Mouse (Mus musculus) liver, embryonic 11.5 days (tissue): ENCODE data around the gene Rab31. TPM values are rescaled to one million over a fixed set of nuclear protein-coding genes. Genes with fewer than 3 reads are reported as not detected.

ENCODE experiments used
- ATAC-seq: fragments of 200-750 bp; cut with Nextera tagmentation; replicated peaks from 2 replicates; pipeline ENCODE4 v1.8.0; 2017; ENCODE audit warnings: moderate number of reproducible peaks, mild to moderate bottlenecking, moderate TSS enrichment, moderate library complexity; ENCODE audit not compliant: low FRiP score
- DNase-seq: peaks from one replicate; pipeline ENCODE4 v3.0.0-alpha.2; 2017; ENCODE audit warnings: low spot score
- H3K27ac ChIP-seq: fragments of 300-500 bp; sonication (generic); 2 replicates; pipeline ENCODE4 v1.5.1; 2014; ENCODE audit warnings: mild to moderate bottlenecking, low read depth, low read length, control low read depth
- H3K27me3 ChIP-seq: fragments of 300-500 bp; sonication (generic); replicated peaks from 2 replicates; pipeline ENCODE4 v1.6.1; 2014; ENCODE audit warnings: low read length, mixed read lengths; ENCODE audit not compliant: control insufficient read depth, insufficient read depth
- H3K36me3 ChIP-seq: fragments of 300-500 bp; sonication (generic); 2 replicates; pipeline ENCODE4 v1.6.1; 2014; ENCODE audit warnings: mild to moderate bottlenecking, low read length, moderate library complexity, mixed read lengths; ENCODE audit not compliant: control insufficient read depth, insufficient read depth
- H3K4me1 ChIP-seq: fragments of 300-500 bp; sonication (generic); replicated peaks from 2 replicates; pipeline ENCODE4 v1.6.1; 2014; ENCODE audit warnings: low read length, mixed read lengths; ENCODE audit not compliant: control insufficient read depth, insufficient read depth
- H3K4me2 ChIP-seq: fragments of 300-500 bp; sonication (generic); 2 replicates; pipeline ENCODE4 v1.6.1; 2014; ENCODE audit warnings: mild to moderate bottlenecking, control low read depth, moderate library complexity
- H3K4me3 ChIP-seq: fragments of 300-500 bp; sonication (generic); 2 replicates; pipeline ENCODE4 v1.5.1; 2014; ENCODE audit warnings: low read depth, low read length, control low read depth
- H3K9ac ChIP-seq: fragments of 300-500 bp; sonication (generic); 2 replicates; pipeline ENCODE4 v1.6.1; 2014; ENCODE audit warnings: low read depth, low read length, control low read depth
- H3K9me3 ChIP-seq: fragments of 300-500 bp; sonication (generic); 2 replicates; pipeline ENCODE4 v1.6.1; 2016; ENCODE audit warnings: low read length, inconsistent platforms, mixed read lengths; ENCODE audit not compliant: control insufficient read depth
- WGBS: fragments of 180-500 bp; shearing (Covaris S2); extraction: QIAGEN DNeasy Blood & Tissue Kit; methylation state at CpG from one replicate; pipeline ENCODE4 v1.1.7; 2014; 5-methylcytosine and 5-hydroxymethylcytosine counted together
- polyA plus RNA-seq: library from polyadenylated mRNA; unstranded; fragments of >200 nt; fragmentation: Nextera tagmentation; extraction: Ambion mirVana; gene quantifications from 2 replicates; pipeline ENCODE4 v1.2.1, GENCODE M21; 2014

Gene Rab31
- polyA plus RNA-seq, 1 experiment from 2014 or later = 16.3 TPM

DNA sequence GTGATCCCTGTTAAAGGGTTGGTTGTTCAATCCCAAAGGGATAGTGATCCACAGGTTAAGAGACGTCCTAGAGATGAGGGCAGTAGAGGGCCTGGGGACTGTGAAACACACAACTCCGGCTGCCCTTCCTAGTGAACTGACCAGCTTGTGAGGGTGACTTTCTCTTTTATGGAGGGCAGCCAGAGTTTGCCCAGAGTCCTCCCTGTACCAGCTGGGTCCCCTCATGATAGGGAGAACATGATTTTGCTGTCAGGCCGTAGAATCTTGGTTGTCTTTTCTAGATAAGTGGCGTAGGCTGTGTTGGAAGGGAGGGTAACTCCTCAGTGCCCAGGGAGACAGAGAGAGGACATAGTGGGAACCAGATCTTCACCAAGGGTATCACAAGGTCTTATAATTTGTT, 14.7 kb upstream of the Rab31 start:
- no peak overlapping the region for H3K9ac ChIP-seq
- H3K4me3 ChIP-seq = no peak overlapping the region
- DNase-seq = no peak
- ATAC-seq = no peak
- no peaks in the 10 kb centered on the region for H3K27me3 ChIP-seq
- no peak overlapping the region for H3K27ac ChIP-seq
- no peaks in the 10 kb centered on the region for H3K9me3 ChIP-seq
- peaks cover 11% of the 10 kb centered on the region for H3K36me3 ChIP-seq
- no peak overlapping the region for H3K4me2 ChIP-seq
- H3K4me1 ChIP-seq = peaks cover 24% of the 10 kb centered on the region
- 78% methylated on average over 4 of the region's 4 CpGs for WGBS

DNA sequence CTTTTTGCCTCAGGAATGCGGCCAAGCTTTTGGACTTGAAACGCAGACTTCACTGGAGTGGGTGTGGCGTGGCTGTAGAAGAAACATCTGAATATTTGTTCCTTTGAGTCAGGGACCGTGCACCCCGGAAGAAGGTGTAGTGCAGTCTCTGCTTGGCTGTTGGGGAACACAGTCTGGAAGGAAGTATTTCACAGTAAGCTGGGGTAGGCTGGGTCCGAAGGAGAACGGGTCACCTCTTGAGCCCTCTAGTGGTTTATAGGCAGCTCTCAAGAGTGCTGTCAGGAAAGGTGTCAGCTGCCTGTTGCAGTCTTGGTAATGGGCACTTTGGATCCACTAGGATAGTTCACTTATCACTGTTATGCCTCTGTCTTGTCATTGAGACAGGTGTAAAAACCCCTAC, 13.7 kb upstream of the Rab31 start:
- ATAC-seq (no peak), DNase-seq (no peak)
- Histone ChIP-seq H3K27me3 (no peaks in the 10 kb centered on the region), H3K27ac (no peak overlapping the region), H3K4me2 (no peak overlapping the region), H3K9ac (no peak overlapping the region), H3K4me1 (peaks cover 26% of the 10 kb centered on the region), H3K9me3 (no peaks in the 10 kb centered on the region), H3K4me3 (0 out of 2 replicates have a peak overlapping the region, but pooled peaks have one; percentile 4), H3K36me3 (peaks cover 11% of the 10 kb centered on the region)
- 80% methylated on average over 7 of the region's 7 CpGs for WGBS

GRCm38 (mm10) chr17:65785707-65786106, 13.2 kb upstream of the Rab31 start:
- Histone ChIP-seq H3K36me3 (peaks cover 11% of the 10 kb centered on the region), H3K4me3 (no peak overlapping the region), H3K9ac (no peak overlapping the region), H3K27ac (no peak overlapping the region), H3K9me3 (no peaks in the 10 kb centered on the region), H3K4me1 (peaks cover 26% of the 10 kb centered on the region), H3K27me3 (no peaks in the 10 kb centered on the region), H3K4me2 (no peak overlapping the region)
- DNase-seq (no peak), ATAC-seq (no peak)

DNA sequence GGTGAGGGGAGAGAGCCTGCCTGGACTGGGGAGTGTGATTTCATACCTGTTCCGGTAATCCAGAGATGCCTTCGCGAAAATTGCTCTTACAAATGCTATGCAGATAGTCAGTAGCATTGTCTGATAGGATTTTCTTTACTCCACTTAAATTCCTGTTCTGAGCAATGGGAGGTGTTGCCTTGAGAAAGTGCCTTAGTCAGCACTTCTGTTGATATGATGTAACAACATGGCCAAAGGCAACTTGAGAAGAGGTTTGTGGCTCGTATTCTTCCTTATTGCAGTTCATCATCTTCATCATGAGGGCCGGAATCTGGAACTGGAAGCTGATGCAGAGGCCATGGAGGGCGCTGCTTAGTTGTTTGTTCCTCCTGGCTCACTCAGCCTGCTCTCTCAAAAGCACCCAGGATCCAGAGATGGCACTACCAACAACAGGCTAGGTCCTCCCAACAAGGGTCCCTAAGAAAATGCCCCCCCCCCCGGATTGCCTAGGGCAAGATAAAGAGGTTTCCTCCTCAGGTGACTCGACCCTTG, 12.1 kb upstream of the Rab31 start:
- no peak overlapping the region for H3K27ac ChIP-seq
- H3K4me1 ChIP-seq = peaks cover 26% of the 10 kb centered on the region
- DNase-seq (no peak), ATAC-seq (no peak)
- H3K27me3 ChIP-seq = no peaks in the 10 kb centered on the region
- no peaks in the 10 kb centered on the region for H3K9me3 ChIP-seq
- peak overlapping the region; percentile 96 for H3K4me3 ChIP-seq
- 68% methylated on average over 8 of the region's 8 CpGs for WGBS
- peaks cover 11% of the 10 kb centered on the region for H3K36me3 ChIP-seq
- peak overlapping the region; percentile 32; the same call in 1 of the 2 replicates for H3K9ac ChIP-seq
- peak overlapping the region; percentile 80 for H3K4me2 ChIP-seq

- peak overlapping the region; percentile 96 for H3K4me3 ChIP-seq
- H3K27ac ChIP-seq = peak overlapping the region; percentile 96
- peaks cover 22% of the 10 kb centered on the region for H3K4me1 ChIP-seq
- ATAC-seq (peak; percentile 64), DNase-seq (peak; percentile 79)
- no peaks in the 10 kb centered on the region for H3K27me3 ChIP-seq
- peak overlapping the region; percentile 99 for H3K9ac ChIP-seq
- H3K4me2 ChIP-seq = peak overlapping the region; percentile 80
- no peaks in the 10 kb centered on the region for H3K9me3 ChIP-seq
- peaks cover 11% of the 10 kb centered on the region for H3K36me3 ChIP-seq
- WGBS = under 1% methylated on average over 84 of the region's 135 CpGs
These were observed 10.9 kb upstream of the Rab31 start for GRCm38 (mm10) chr17:65783182-65784161.

DNA sequence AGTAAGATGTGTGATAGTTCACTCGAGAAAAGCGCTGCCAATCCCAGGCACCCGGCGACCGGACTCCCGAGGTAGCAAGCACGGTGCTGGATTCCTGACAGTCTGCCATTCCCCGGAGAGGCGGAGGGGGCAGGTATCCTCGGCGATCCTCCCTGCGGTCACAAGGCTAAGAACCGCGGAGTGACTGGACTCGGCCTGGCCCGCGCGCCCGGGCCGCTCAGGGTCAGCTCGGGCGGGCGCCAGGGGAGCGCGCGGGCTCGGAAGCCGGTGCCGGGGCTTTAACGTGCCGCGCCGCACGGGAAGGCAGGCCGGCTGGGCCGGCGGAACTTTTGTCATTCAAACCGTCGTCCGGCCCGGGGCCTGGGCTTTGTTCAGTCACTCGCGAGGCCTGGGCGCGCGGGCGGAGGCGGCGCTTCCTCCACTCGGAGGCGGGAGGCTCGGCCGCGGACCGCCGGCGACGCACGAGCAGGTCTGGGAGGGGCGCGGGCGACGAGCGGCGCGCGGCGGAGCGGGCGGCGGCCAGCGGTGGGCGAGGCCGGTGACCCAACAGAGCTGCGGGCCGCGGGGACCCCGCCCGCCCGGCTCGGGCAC, 10.1 kb upstream of the Rab31 start, which contains the start of gene Ppp4r1:
Ppp4r1 (plus strand) TSS at position 23 of the 591 bp plus-strand sequence.
- under 1% methylated on average over 66 of the region's 81 CpGs for WGBS
- H3K36me3 ChIP-seq = peaks cover 11% of the 10 kb centered on the region
- H3K4me2 ChIP-seq = peak within 1 kb of the TSS; percentile 80
- H3K4me3 ChIP-seq = peak within 1 kb of the TSS; percentile 96
- H3K27me3 ChIP-seq = no peaks in the 10 kb centered on the region
- peak within 1 kb of the TSS; percentile 99 for H3K9ac ChIP-seq
- ATAC-seq (peak; percentile 83), DNase-seq (peak; percentile 88)
- peaks cover 15% of the 10 kb centered on the region for H3K4me1 ChIP-seq
- H3K9me3 ChIP-seq = no peaks in the 10 kb centered on the region
- peak within 1 kb of the TSS; percentile 96 for H3K27ac ChIP-seq

DNA sequence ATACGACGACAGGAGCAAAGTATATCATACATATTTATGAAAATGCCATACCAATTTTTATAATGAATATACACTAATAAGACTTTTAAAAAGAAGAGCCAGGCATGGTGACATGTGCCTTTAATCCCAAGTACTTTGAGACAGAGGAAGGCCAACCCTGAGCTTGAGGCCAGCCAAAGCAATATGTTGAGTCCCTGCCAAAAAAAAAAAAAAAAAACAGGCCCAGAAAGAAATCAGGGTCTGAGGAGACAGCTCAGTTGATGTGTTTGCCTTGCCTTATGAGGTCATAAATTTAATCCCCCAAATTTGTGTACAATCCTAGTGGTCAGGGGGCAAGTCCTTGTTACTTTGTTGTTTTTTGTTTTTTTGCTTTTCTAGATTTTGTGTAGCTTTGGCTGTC, 8.4 kb upstream of the Rab31 start:
- 93% methylated on average over 2 of the region's 2 CpGs for WGBS
- no peaks in the 10 kb centered on the region for H3K9me3 ChIP-seq
- H3K27me3 ChIP-seq = no peaks in the 10 kb centered on the region
- DNase-seq = no peak
- H3K9ac ChIP-seq = no peak overlapping the region
- no peak overlapping the region for H3K4me3 ChIP-seq
- no peak for ATAC-seq
- H3K27ac ChIP-seq = no peak overlapping the region
- no peak overlapping the region for H3K4me2 ChIP-seq
- peaks cover 11% of the 10 kb centered on the region for H3K4me1 ChIP-seq
- H3K36me3 ChIP-seq = peaks cover 7% of the 10 kb centered on the region

- Histone ChIP-seq H3K27me3 (peaks cover 6% of the 10 kb centered on the region; the same call in 1 of the 2 replicates), H3K36me3 (no peaks in the 10 kb centered on the region), H3K4me2 (no peak overlapping the region), H3K4me1 (peaks cover 5% of the 10 kb centered on the region; the same call in 1 of the 2 replicates), H3K27ac (no peak overlapping the region), H3K9ac (no peak overlapping the region), H3K9me3 (no peaks in the 10 kb centered on the region), H3K4me3 (no peak overlapping the region)
- DNase-seq = no peak
- WGBS = 86% methylated on average over 4 of the region's 4 CpGs
- no peak for ATAC-seq
These were observed 4.9 kb upstream of the Rab31 start for GRCm38 (mm10) chr17:65777461-65777860.
